Mouse (Mus musculus): ENCODE results near the gene Duxbl2. TPM values are rescaled to one million over a fixed set of nuclear protein-coding genes. Genes with fewer than 3 reads are reported as not detected.
"Not testable (repeated sequence)": the region's sequence is repeated elsewhere in the genome, so short reads cannot be mapped to it uniquely, and the experiment has no call there.

The Duxbl2 gene
- polyA plus RNA-seq, 1 experiment from 2014 or later, result 5.5 TPM

DNA sequence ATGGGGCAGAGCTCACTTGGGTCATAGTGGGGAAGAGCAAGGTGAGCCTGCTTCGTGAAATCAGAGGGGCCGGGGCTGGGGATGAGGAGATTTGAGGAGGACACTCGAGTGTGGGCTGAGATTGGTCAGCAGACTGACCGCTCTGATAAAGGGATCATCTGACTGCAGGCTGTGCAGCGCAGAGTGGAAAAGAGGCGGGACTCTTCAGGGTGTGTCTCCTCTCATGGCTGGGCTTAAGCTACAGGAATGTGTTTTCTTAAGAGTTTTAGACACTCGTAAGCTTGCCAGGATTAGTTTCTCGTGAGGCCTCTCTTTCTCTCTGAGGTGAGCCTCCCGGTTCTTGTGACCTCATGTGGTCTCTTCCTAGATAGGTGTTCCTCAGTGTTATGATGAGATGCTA is 43.0 kb downstream of the Duxbl2 start:
- H3K9ac ChIP-seq (replicated peaks; ENCODE audit: low read length); H3K4me2 ChIP-seq (ENCODE audit: low read length); H3K9me3 ChIP-seq (ENCODE audit: control insufficient read depth, low read length); H3K27me3 ChIP-seq (ENCODE audit: control insufficient read depth, insufficient read depth, low read length); H3K4me1 ChIP-seq (ENCODE audit: control insufficient read depth, insufficient read depth, low read length); ATAC-seq (ENCODE audit: low FRiP score, low TSS enrichment); H3K4me3 ChIP-seq (replicated peaks; ENCODE audit: low read depth, low read length); H3K36me3 ChIP-seq (ENCODE audit: control insufficient read depth, insufficient read depth, low read length); H3K27ac ChIP-seq (replicated peaks; ENCODE audit: low read depth, low read length); DNase-seq: not testable (repeated sequence)
- no CpG with 5 or more reads among the region's 9 CpGs for WGBS

DNA sequence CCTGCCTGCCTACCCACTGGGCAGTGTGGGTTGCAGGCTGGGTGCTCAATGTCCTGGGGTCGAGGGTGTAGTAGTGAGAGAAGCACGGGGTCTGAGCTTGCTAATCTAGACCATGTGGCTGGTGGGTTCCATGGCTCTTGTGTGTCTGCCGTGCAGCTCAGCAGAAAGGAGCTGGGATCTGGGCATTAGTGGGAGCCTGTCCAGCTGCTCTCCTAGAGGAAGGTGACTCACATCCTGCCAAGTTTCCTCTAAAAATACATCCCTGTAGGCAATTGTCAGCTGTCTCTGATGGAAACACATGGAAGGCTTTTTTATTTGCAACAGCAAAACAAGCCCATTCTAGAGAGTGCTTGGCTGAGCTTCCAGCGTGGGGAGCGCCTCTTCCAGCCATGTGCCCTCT is 44.3 kb downstream of the Duxbl2 start:
- H3K27me3 ChIP-seq (ENCODE audit: control insufficient read depth, insufficient read depth, low read length); H3K36me3 ChIP-seq (ENCODE audit: control insufficient read depth, insufficient read depth, low read length); DNase-seq; H3K4me3 ChIP-seq (replicated peaks; ENCODE audit: low read depth, low read length); ATAC-seq (ENCODE audit: low FRiP score, low TSS enrichment); H3K4me2 ChIP-seq (ENCODE audit: low read length); H3K27ac ChIP-seq (replicated peaks; ENCODE audit: low read depth, low read length); H3K9ac ChIP-seq (replicated peaks; ENCODE audit: low read length); H3K9me3 ChIP-seq (ENCODE audit: control insufficient read depth, low read length); H3K4me1 ChIP-seq (ENCODE audit: control insufficient read depth, insufficient read depth, low read length): not testable (repeated sequence)
- no CpG with 5 or more reads among the region's 5 CpGs for WGBS

GRCm38 (mm10) chr14:26165266-26165665 is 47.1 kb downstream of the Duxbl2 start:
- H3K27ac ChIP-seq (replicated peaks; ENCODE audit: low read depth, low read length); H3K4me2 ChIP-seq (ENCODE audit: low read length); ATAC-seq (ENCODE audit: low FRiP score, low TSS enrichment); H3K4me3 ChIP-seq (replicated peaks; ENCODE audit: low read depth, low read length); H3K27me3 ChIP-seq (ENCODE audit: control insufficient read depth, insufficient read depth, low read length); H3K4me1 ChIP-seq (ENCODE audit: control insufficient read depth, insufficient read depth, low read length); H3K36me3 ChIP-seq (ENCODE audit: control insufficient read depth, insufficient read depth, low read length); DNase-seq; H3K9me3 ChIP-seq (ENCODE audit: control insufficient read depth, low read length); H3K9ac ChIP-seq (replicated peaks; ENCODE audit: low read length): not testable (repeated sequence)
- WGBS, result no CpG with 5 or more reads among the region's 12 CpGs

DNA sequence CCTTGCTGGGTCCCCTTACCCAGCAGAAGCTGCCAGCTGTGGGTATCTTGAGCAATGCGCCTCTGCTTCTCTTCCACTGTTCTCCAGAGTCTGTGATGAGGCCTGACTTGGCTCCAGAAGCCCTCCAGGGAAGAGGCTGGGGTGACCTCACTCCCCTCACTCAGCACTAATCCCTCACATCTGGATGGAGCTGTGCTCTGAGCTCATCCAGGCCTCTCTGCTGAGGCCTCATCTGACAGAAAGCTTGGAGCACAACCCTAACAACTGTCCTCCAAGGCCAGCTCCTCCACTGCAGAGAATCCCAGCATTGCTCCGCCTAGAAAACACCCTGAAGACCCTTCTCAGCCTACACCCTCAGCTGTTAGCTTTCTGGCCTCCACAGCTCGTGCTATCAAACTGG is 55.8 kb downstream of the Duxbl2 start:
- H3K4me2 ChIP-seq (ENCODE audit: low read length); DNase-seq; H3K27ac ChIP-seq (replicated peaks; ENCODE audit: low read depth, low read length); H3K36me3 ChIP-seq (ENCODE audit: control insufficient read depth, insufficient read depth, low read length); H3K9ac ChIP-seq (replicated peaks; ENCODE audit: low read length); H3K9me3 ChIP-seq (ENCODE audit: control insufficient read depth, low read length); H3K4me1 ChIP-seq (ENCODE audit: control insufficient read depth, insufficient read depth, low read length); H3K4me3 ChIP-seq (replicated peaks; ENCODE audit: low read depth, low read length); H3K27me3 ChIP-seq (ENCODE audit: control insufficient read depth, insufficient read depth, low read length); ATAC-seq (ENCODE audit: low FRiP score, low TSS enrichment): not testable (repeated sequence)
- no CpG with 5 or more reads among the region's 3 CpGs for WGBS

GRCm38 (mm10) chr14:26175028-26175427 is 56.9 kb downstream of the Duxbl2 start:
- not testable (repeated sequence) for DNase-seq; H3K4me3 ChIP-seq (replicated peaks; ENCODE audit: low read depth, low read length); H3K9me3 ChIP-seq (ENCODE audit: control insufficient read depth, low read length); H3K4me1 ChIP-seq (ENCODE audit: control insufficient read depth, insufficient read depth, low read length); H3K27me3 ChIP-seq (ENCODE audit: control insufficient read depth, insufficient read depth, low read length); H3K9ac ChIP-seq (replicated peaks; ENCODE audit: low read length); H3K36me3 ChIP-seq (ENCODE audit: control insufficient read depth, insufficient read depth, low read length); H3K27ac ChIP-seq (replicated peaks; ENCODE audit: low read depth, low read length); H3K4me2 ChIP-seq (ENCODE audit: low read length); ATAC-seq (ENCODE audit: low FRiP score, low TSS enrichment)
- WGBS, result no CpG with 5 or more reads among the region's 6 CpGs

Other genes starting within 250 kb of the Duxbl2 start
- not detected in 2 replicates for gene Plac9a, start 215.2 kb upstream of the Duxbl2 start, polyA plus RNA-seq (2014; fragmentation: Nextera tagmentation; extraction: Ambion mirVana)
- gene Tmem254a, start 190.7 kb upstream of the Duxbl2 start, polyA plus RNA-seq (2014; fragmentation: Nextera tagmentation; extraction: Ambion mirVana), result 2.9 and 4.7 TPM in 2 replicates
- not detected in 2 replicates for gene Cphx1, start 180.0 kb upstream of the Duxbl2 start, polyA plus RNA-seq (2014; fragmentation: Nextera tagmentation; extraction: Ambion mirVana)
- 2.0 and 3.0 TPM in 2 replicates for gene Duxbl1, start 139.8 kb upstream of the Duxbl2 start, polyA plus RNA-seq (2014; fragmentation: Nextera tagmentation; extraction: Ambion mirVana)
- 1.8 and 3.9 TPM in 2 replicates for gene Gm9780, start 75.6 kb upstream of the Duxbl2 start, polyA plus RNA-seq (2014; fragmentation: Nextera tagmentation; extraction: Ambion mirVana)
- 18.3 and 29.7 TPM in 2 replicates for gene Tmem254c, start 51.0 kb upstream of the Duxbl2 start, polyA plus RNA-seq (2014; fragmentation: Nextera tagmentation; extraction: Ambion mirVana)
- not detected in 2 replicates for gene Cphx2, start 36.8 kb upstream of the Duxbl2 start, polyA plus RNA-seq (2014; fragmentation: Nextera tagmentation; extraction: Ambion mirVana)
- not detected in 2 replicates for gene Cphx3, start 36.1 kb upstream of the Duxbl2 start, polyA plus RNA-seq (2014; fragmentation: Nextera tagmentation; extraction: Ambion mirVana)
- gene Plac9b, start 64.1 kb downstream of the Duxbl2 start, polyA plus RNA-seq (2014; fragmentation: Nextera tagmentation; extraction: Ambion mirVana), result 1.4 and 5.9 TPM in 2 replicates
- 18.4 and 23.7 TPM in 2 replicates for gene Tmem254b, start 88.7 kb downstream of the Duxbl2 start, polyA plus RNA-seq (2014; fragmentation: Nextera tagmentation; extraction: Ambion mirVana)
- gene Duxbl3, start 139.6 kb downstream of the Duxbl2 start, polyA plus RNA-seq (2014; fragmentation: Nextera tagmentation; extraction: Ambion mirVana), result 1.2 and 3.6 TPM in 2 replicates

All from midbrain, embryonic 14.5 days (tissue).